Mouse (Mus musculus) lung, postnatal 0 days (tissue): Measurements from ENCODE around the gene Gm42421.

ENCODE experiments used
- CTCF ChIP-seq: IDR thresholded peaks from 2 replicates; pipeline ENCODE4 v1.5.1; 2016; ENCODE audit warnings: antibody characterized with exemption, mild to moderate bottlenecking
- EP300 ChIP-seq: IDR thresholded peaks from 2 replicates; pipeline ENCODE4 v1.6.1; 2016; ENCODE audit warnings: antibody characterized with exemption, mild to moderate bottlenecking, control low read depth

- no peak for TF ChIP-seq CTCF
- TF ChIP-seq EP300 = no peak
Measured at GRCm38 (mm10) chr5:143885274-143885673, 42.7 kb upstream of the Gm42421 start.
